Mouse (Mus musculus): Measurements from ENCODE around the gene Nsun4. TPM values are rescaled to one million over a fixed set of nuclear protein-coding genes. Genes with fewer than 3 reads are reported as not detected.
A peak's percentile ranks its signal among the peaks of the same experiment; 100 is the strongest.

Nsun4 gene
- total RNA-seq (2012; rRNA removed) = 19.9 and 20.5 TPM in 2 replicates
- total RNA-seq (2014; rRNA removed) = 32.0 and 32.8 TPM in 2 replicates
- 18.6 and 20.5 TPM in 2 replicates for polyA plus RNA-seq (2012; ENCODE audit: insufficient read length, low read depth)

DNA sequence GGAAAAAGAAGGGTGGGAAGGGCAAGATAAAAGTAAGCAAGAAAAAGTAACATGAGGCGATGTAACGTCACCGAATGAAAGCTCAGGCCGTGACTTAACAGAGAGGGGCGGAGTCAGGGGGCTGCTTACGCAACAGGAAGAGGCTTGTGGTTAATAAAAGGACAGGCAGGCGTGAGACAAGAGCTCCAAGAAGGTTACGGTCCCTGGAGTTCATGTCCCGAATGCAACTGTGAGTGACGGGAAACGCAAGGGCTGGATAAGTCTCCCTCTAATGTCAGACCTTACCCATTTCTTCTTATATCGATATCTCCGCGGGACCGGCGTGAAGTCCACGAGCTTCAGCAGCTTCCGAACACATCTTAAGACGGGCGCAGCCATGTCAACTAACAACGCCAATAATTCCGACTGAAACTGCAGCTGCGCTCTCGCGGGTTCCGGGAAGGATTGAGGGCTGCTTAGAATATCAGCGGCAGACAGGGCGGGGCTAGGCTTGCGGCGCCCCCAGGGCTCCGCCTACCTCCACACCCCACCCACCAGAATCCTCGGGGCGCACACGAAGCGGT is at the start of gene Nsun4:
Gene Nsun4 (minus strand): TSS at position 478 of the 563 bp plus-strand sequence.
- Histone ChIP-seq H3K4me2 (ENCODE audit: insufficient read depth, low read depth, poor library complexity, severe bottlenecking) (peak within 1 kb of the TSS; percentile 92), H3K27me3 (replicated peaks) (no peaks in the 10 kb centered on the region), H3K79me2 (replicated peaks; ENCODE audit: control insufficient read depth, extremely low read depth, insufficient read depth, poor library complexity, severe bottlenecking) (no peaks in the 10 kb centered on the region; the same call in 1 of the 2 replicates), H3K9me3 (replicated peaks; ENCODE audit: low read length) (no peaks in the 10 kb centered on the region), H3K9ac (ENCODE audit: insufficient read depth, low read depth) (peak within 1 kb of the TSS; percentile 93), H3K4me3 (replicated peaks in 1 of 3; ENCODE audit: low read depth in 2 of 3, low read length in 2 of 3, poor library complexity in 1 of 3) (peak within 1 kb of the TSS; percentile 67 to 78 (median 77)), H3K27ac (ENCODE audit: insufficient read depth, low read depth) (peak within 1 kb of the TSS; percentile 94), H3K36me3 (replicated peaks in 1 of 2; ENCODE audit: control insufficient read depth in 1 of 2, insufficient read depth in 1 of 2, low read length in 1 of 2) (peaks cover 4 to 32% of the 10 kb centered on the region in 2 experiments), H3K4me1 (ENCODE audit: control insufficient read depth in 1 of 2, insufficient read depth in 2 of 2) (peaks cover 3 to 40% of the 10 kb centered on the region in 2 experiments; a peak in 2 of 4 replicates)
- in situ Hi-C loops (cut with MboI; ENCODE audit: low pct_ligation_motif_present, low pct_unique_long_range_greater_than_20kb, low sequenced_read_pairs) = no loop called here
- DNase-seq (ENCODE audit: extremely low read depth) = peak; percentile 96
- dilution Hi-C loops (cut with MboI; ENCODE audit: extremely low pct_ligation_motif_present, extremely low pct_unique_long_range_greater_than_20kb, low sequenced_read_pairs) = no loop called here
- TF ChIP-seq TCF12 (IDR thresholded peaks at IDR 0.05; ENCODE audit: low read depth, low read length) (peak; percentile 91), E2F4 (IDR thresholded peaks at IDR 0.05; ENCODE audit: insufficient replicate concordance, low read depth, low read length) (no peak), JUND (conservative IDR thresholded peaks at IDR 0.05; ENCODE audit: low read depth, low read length) (peak; percentile 55; the same call in 1 of the 2 replicates), ETS1 (conservative IDR thresholded peaks at IDR 0.05; ENCODE audit: low read depth, low read length) (peak; percentile 63), HCFC1 (IDR thresholded peaks at IDR 0.05; ENCODE audit: low read depth, low read length) (peak; percentile 77), EP300 (IDR thresholded peaks at IDR 0.05; ENCODE audit: low read length) (no peak), CTCF (conservative IDR thresholded peaks at IDR 0.05 in 1 of 2, IDR thresholded peaks at IDR 0.05 in 1 of 2; ENCODE audit: low read depth in 2 of 2, low read length in 2 of 2) (no peak), MXI1 (IDR thresholded peaks at IDR 0.05; ENCODE audit: low read depth, low read length) (peak; percentile 88), ZNF384 (IDR thresholded peaks at IDR 0.05; ENCODE audit: low read depth, low read length) (0 out of 2 replicates have a peak, but pooled peaks have one; percentile 4), SIN3A (IDR thresholded peaks at IDR 0.05; ENCODE audit: low read length) (peak; percentile 92), CHD2 (IDR thresholded peaks at IDR 0.05; ENCODE audit: low read length) (peak; percentile 74; the same call in 1 of the 2 replicates), SMC3 (IDR thresholded peaks at IDR 0.05; ENCODE audit: low read depth, low read length) (no peak), ZMIZ1 (IDR thresholded peaks at IDR 0.05; ENCODE audit: low read depth, low read length) (peak; percentile 96), ELF1 (IDR thresholded peaks at IDR 0.05; ENCODE audit: low read depth, low read length) (peak; percentile 68), NRF1 (IDR thresholded peaks at IDR 0.05; ENCODE audit: low read depth, low read length) (peak; percentile 68), RAD21 (IDR thresholded peaks at IDR 0.05; ENCODE audit: low read depth, low read length) (no peak), ZC3H11A (IDR thresholded peaks at IDR 0.05; ENCODE audit: low read depth, low read length) (no peak), ZKSCAN1 (IDR thresholded peaks at IDR 0.05; ENCODE audit: borderline replicate concordance, low read depth, low read length) (no peak), NELFE (IDR thresholded peaks at IDR 0.05; ENCODE audit: low read depth, low read length) (peak; percentile 99), KAT2A (IDR thresholded peaks at IDR 0.05; ENCODE audit: insufficient replicate concordance, low read length) (0 out of 2 replicates have a peak, but pooled peaks have one; percentile 46), UBTF (IDR thresholded peaks at IDR 0.05; ENCODE audit: low read depth, low read length) (no peak), MAZ (IDR thresholded peaks at IDR 0.05; ENCODE audit: low read depth, low read length) (peak; percentile 69), MAFK (IDR thresholded peaks at IDR 0.05; ENCODE audit: insufficient replicate concordance, low read length) (0 out of 2 replicates have a peak, but pooled peaks have one; percentile 18), USF2 (conservative IDR thresholded peaks at IDR 0.05; ENCODE audit: low read depth, low read length) (no peak), TBP (conservative IDR thresholded peaks at IDR 0.05; ENCODE audit: low read depth, low read length) (peak; percentile 97), MAX (IDR thresholded peaks at IDR 0.05; ENCODE audit: low read length) (peak; percentile 61; the same call in 1 of the 2 replicates), POLR2A (IDR thresholded peaks at IDR 0.05; ENCODE audit: low read depth, low read length) (peak; percentile 99), BHLHE40 (IDR thresholded peaks at IDR 0.05; ENCODE audit: low read depth, low read length) (peak; percentile 67), RCOR1 (conservative IDR thresholded peaks at IDR 0.05; ENCODE audit: low read depth, low read length) (0 out of 2 replicates have a peak, but pooled peaks have one; percentile 59), PAX5 (IDR thresholded peaks at IDR 0.05; ENCODE audit: low read length) (no peak), USF1 (IDR thresholded peaks at IDR 0.05; ENCODE audit: low read depth, low read length) (no peak), MEF2A (IDR thresholded peaks at IDR 0.05; ENCODE audit: borderline replicate concordance, low read depth, low read length) (peak; percentile 57), IRF4 (IDR thresholded peaks at IDR 0.05; ENCODE audit: low read depth, low read length) (no peak; the same call in 1 of the 2 replicates), CHD1 (IDR thresholded peaks at IDR 0.05; ENCODE audit: low read depth, low read length) (0 out of 2 replicates have a peak, but pooled peaks have one; percentile 71), POLR2AphosphoS2 (IDR thresholded peaks at IDR 0.05; ENCODE audit: low read depth, low read length) (peak; percentile 98), GABPA (IDR thresholded peaks at IDR 0.05; ENCODE audit: insufficient replicate concordance, low read depth, low read length) (peak; percentile 85), MYC (IDR thresholded peaks at IDR 0.05; ENCODE audit: low read depth, low read length) (peak; percentile 70; the same call in 1 of the 2 replicates), JUN (IDR thresholded peaks at IDR 0.05; ENCODE audit: insufficient read depth, low read depth, low read length) (no peak)
